Mouse (Mus musculus) lung, embryonic 15.5 days (tissue): Measurements from ENCODE around the gene Lca5. TPM values are rescaled to one million over a fixed set of nuclear protein-coding genes. Genes with fewer than 3 reads are reported as not detected.
A peak's percentile ranks its signal among the peaks of the same experiment; 100 is the strongest.

ENCODE experiments used
- ATAC-seq: fragments of 200-750 bp; cut with Nextera tagmentation; 2 replicates; pipeline ENCODE4 v1.8.0; 2017; ENCODE audit warnings: moderate number of reproducible peaks, borderline replicate concordance; ENCODE audit not compliant: low FRiP score, low TSS enrichment; ENCODE audit errors: extremely low read depth
- H3K27ac ChIP-seq: fragments of 300-500 bp; sonication (generic); 2 replicates; pipeline ENCODE4 v1.5.1; 2015; ENCODE audit warnings: moderate library complexity, mild to moderate bottlenecking, inconsistent platforms
- H3K27me3 ChIP-seq: fragments of 300-500 bp; sonication (generic); 2 replicates; pipeline ENCODE4 v1.6.1; 2015; ENCODE audit warnings: inconsistent platforms
- H3K36me3 ChIP-seq: fragments of 300-500 bp; sonication (generic); 2 replicates; pipeline ENCODE4 v1.6.1; 2015; ENCODE audit warnings: inconsistent platforms
- H3K4me1 ChIP-seq: fragments of 300-500 bp; sonication (generic); 2 replicates; pipeline ENCODE4 v1.6.1; 2015; ENCODE audit warnings: inconsistent platforms
- H3K4me2 ChIP-seq: fragments of 300-500 bp; sonication (generic); 2 replicates; pipeline ENCODE4 v1.6.1; 2015; ENCODE audit warnings: inconsistent platforms, mild to moderate bottlenecking, moderate library complexity
- H3K4me3 ChIP-seq: fragments of 300-500 bp; sonication (generic); 2 replicates; pipeline ENCODE4 v1.5.1; 2015; ENCODE audit warnings: mild to moderate bottlenecking, inconsistent platforms
- H3K9ac ChIP-seq: fragments of 300-500 bp; sonication (generic); 2 replicates; pipeline ENCODE4 v1.6.1; 2015; ENCODE audit warnings: inconsistent platforms
- H3K9me3 ChIP-seq: fragments of 300-500 bp; sonication (generic); 2 replicates; pipeline ENCODE4 v1.6.1; 2016; ENCODE audit warnings: inconsistent platforms
- WGBS: fragments of 180-500 bp; shearing (Covaris S2); methylation state at CpG from one replicate; pipeline ENCODE4 v1.1.7; 2015; 5-methylcytosine and 5-hydroxymethylcytosine counted together
- polyA plus RNA-seq: library from polyadenylated mRNA; unstranded; fragments of >200 nt; fragmentation: Nextera tagmentation; extraction: Ambion mirVana; gene quantifications from 2 replicates; pipeline ENCODE4 v1.2.1, GENCODE M21; 2015

Gene Lca5
- polyA plus RNA-seq, 1 experiment from 2014 or later = 14.5 TPM

DNA sequence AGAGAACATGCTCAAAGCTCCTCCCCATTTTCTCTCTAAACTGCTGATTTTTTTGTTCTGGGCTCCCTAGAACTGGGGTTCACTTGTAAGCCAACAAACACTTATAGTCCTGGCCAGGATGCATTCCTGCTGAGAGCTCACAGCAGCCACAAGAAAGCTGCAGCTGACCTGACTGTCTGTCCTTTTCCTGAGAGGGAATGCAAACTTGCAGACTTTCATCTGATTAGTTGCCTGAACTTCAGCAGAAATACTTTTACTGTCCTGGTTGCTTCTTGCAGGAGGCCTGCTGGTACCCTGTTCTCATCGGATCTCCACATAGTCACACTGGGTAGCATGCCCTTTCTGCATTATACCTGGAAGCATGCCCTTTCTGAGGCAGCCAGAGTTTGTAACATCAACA, 91.0 kb downstream of the Lca5 start:
- ATAC-seq = peak; percentile 5; the same call in 1 of the 2 replicates
- H3K4me2 ChIP-seq = no peak overlapping the region
- H3K36me3 ChIP-seq = no peaks in the 10 kb centered on the region
- no peaks in the 10 kb centered on the region for H3K9me3 ChIP-seq
- H3K27ac ChIP-seq = peak overlapping the region; percentile 49
- peaks cover 25% of the 10 kb centered on the region for H3K4me1 ChIP-seq
- no peak overlapping the region for H3K4me3 ChIP-seq
- no peak overlapping the region for H3K9ac ChIP-seq
- WGBS = 0% methylated on average over 1 of the region's 1 CpGs
- no peaks in the 10 kb centered on the region for H3K27me3 ChIP-seq

DNA sequence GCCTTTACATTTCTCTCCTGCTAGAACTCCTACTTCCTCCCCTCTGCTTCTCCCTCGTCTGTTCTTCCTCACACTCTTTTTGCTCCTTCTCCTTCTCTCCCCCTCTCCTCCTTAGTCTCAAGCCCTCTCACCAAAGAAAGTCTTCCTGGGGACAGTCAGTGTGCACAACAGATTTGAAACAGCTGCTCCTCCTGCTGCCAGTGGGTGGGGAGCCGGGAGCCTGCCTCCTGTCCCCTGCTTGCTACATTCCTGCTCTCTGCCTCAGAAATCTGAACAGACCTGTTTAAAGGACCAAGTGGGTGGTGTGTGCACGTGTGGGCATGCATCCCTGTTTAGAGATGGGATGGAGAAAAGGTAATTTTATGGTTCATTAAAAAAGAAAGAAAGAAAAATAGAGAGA, 91.4 kb downstream of the Lca5 start:
- no peak overlapping the region for H3K4me3 ChIP-seq
- peak; percentile 78; the same call in 1 of the 2 replicates for ATAC-seq
- WGBS = 0% methylated on average over 3 of the region's 3 CpGs
- H3K4me1 ChIP-seq = peaks cover 25% of the 10 kb centered on the region
- no peaks in the 10 kb centered on the region for H3K9me3 ChIP-seq
- H3K27me3 ChIP-seq = no peaks in the 10 kb centered on the region
- H3K36me3 ChIP-seq = no peaks in the 10 kb centered on the region
- peak overlapping the region; percentile 49 for H3K27ac ChIP-seq
- H3K4me2 ChIP-seq = no peak overlapping the region
- no peak overlapping the region for H3K9ac ChIP-seq

- WGBS = 80% methylated on average over 5 of the region's 5 CpGs
- Histone ChIP-seq H3K4me2 (no peak overlapping the region), H3K27ac (no peak overlapping the region), H3K9me3 (no peaks in the 10 kb centered on the region), H3K4me1 (peaks cover 25% of the 10 kb centered on the region), H3K27me3 (no peaks in the 10 kb centered on the region), H3K4me3 (no peak overlapping the region), H3K9ac (no peak overlapping the region), H3K36me3 (no peaks in the 10 kb centered on the region)
- no peak for ATAC-seq
Measured at GRCm38 (mm10) chr9:83347521-83347920, 93.4 kb downstream of the Lca5 start.

DNA sequence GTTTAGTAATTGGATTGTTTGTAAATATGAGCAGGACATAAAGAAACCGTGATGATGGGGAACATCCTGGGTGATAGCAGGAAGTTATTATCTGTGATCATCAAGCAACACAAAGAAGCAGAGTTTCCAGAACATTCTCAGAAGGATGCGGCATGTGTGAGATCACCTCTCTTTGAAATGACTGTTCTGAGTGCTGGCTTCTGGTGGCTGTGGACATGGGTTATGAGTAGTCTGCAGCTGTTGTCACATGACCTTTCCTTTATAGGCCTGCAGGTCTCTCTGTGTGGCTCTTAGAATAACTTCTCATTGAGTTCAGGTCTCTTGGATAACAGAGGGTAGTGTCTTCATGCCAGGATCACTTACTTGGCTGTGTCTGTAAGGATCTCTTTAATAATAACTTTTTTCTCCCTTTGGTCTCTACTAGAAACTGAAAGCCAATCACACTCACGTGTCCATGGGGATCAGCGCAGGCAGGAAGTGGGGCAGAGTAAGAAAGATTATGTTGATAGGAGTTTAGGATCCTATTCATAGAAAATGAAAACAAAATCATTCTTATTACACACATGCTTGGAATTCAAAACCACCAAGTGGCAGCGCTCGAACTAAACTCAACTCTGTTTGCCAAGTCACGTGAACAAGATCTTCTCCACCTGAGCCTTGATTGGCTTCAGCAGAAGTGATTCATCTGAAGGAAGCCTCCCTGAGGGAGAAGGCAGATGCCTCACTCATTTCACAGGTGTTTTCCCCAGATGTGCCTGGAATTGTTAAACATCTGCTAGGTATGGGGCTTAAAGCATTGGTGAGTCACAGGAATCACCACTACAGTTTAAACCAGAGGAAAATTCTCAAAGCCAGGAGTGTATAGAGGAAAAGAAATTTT, 98.2 kb downstream of the Lca5 start:
- no peak for ATAC-seq
- H3K9ac ChIP-seq = no peak overlapping the region
- no peaks in the 10 kb centered on the region for H3K36me3 ChIP-seq
- 68% methylated on average over 7 of the region's 7 CpGs for WGBS
- no peak overlapping the region for H3K4me2 ChIP-seq
- H3K27ac ChIP-seq = no peak overlapping the region
- H3K9me3 ChIP-seq = no peaks in the 10 kb centered on the region
- no peak overlapping the region for H3K4me3 ChIP-seq
- no peaks in the 10 kb centered on the region for H3K27me3 ChIP-seq
- H3K4me1 ChIP-seq = no peaks in the 10 kb centered on the region

Other genes with a start within 250 kb of the Lca5 start
- gene Sh3bgrl2, start 107.2 kb upstream of the Lca5 start, polyA plus RNA-seq = 41.3 and 47.2 TPM in 2 replicates